Mouse (Mus musculus) layer of hippocampus, postnatal 10 days (tissue): ENCODE data around the gene Olfr1263. TPM values are rescaled to one million over a fixed set of nuclear protein-coding genes. Genes with fewer than 3 reads are reported as not detected.

Experiments
- DNase-seq, 2 experiments: peaks; one replicate each; pipeline ENCODE4 v3.0.0; 2021; ENCODE audit warnings: low spot score in 2 of 2
- long read RNA-seq: library from polyadenylated mRNA; stranded (forward); transcript quantifications from one replicate; pipeline ENCODE4 v2.0.0, GENCODE M21; 2023
- total RNA-seq, 2 experiments: library from RNA; stranded (reverse); gene quantifications; 2 replicates each; pipeline ENCODE4 v1.2.3; 2021

The Olfr1263 gene
- total RNA-seq: not detected
- long read RNA-seq: 0 reads

DNA sequence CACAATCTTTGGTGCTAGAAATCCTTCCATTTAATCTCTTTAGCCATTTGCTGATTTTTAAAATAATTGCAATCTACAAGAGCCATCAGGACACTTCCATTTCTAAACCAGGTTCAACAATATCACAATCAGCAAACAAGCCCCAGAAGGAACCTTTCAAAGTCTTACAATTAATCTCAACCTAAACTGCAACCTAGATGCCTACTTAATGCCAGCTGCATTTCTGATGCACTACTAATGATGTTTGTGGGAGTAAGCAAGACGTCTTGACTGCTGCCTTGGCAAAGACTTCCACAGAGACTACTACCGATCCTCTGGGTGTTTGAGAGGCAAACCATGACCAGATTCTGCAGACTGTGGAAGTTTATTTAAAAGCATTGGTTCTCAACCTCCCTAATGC is at the start of gene Olfr1263:
TSS of gene Olfr1263 (plus strand) at position 301 of the 400 bp plus-strand sequence.
- DNase-seq: no peak

DNA sequence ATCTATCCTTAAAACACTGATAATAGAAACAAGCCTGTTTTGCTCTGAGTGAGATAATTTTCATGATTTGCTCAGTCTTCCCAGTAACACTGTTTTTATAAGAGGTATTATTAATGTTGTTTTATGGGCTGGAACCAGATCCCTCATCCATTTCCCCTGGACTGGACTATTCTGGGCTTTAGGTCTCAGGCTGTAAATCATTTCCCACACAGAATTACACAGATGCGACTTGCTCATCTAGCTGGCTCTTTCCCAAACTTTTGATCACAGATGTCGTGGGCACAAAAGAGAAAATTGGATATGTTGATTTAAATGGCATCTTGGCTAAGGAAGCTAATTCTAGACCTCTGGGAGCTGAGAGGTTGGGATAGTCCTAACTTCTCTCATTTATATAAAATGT is 37.7 kb upstream of the Olfr1263 start, which contains the start of gene Olfr1260:
TSS of gene Olfr1260 (plus strand) at position 157 of the 400 bp plus-strand sequence.
- DNase-seq: no peak

DNA sequence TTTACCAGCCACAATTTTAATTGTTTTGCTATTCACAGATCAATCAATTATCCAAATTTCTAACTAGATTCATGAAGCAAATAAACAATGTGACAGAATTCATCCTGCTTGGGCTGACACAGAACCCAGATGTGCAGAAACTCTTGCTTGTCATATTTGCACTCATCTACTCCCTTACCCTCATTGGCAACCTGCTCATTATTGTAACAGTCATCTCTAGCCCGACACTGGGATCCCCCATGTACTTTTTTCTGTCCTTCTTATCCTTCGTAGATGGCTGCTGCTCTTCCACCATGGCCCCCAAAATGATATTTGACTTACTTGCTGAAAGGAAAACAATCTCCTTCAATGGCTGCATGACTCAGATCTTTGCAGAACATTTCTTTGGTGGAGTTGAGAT is 34.2 kb upstream of the Olfr1263 start:
- no peak for DNase-seq

DNA sequence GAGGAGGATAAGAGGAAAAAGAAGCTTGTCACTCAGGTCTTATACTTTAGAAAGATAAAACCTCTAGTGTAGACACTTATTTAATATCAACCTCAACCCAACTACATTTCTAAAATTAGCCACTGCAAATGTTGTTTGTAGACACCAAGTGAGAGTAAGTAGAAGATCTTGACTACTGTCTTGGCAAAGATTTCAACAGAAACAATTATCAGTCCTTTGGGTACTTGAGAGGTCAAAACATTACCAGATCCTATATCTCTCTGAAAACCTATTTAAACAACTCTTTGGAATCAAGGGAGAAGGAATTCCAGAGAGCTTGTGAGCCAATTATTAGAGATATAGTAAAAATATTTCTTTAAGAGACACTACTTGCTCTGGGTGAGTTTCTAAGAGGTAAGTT is 21.0 kb upstream of the Olfr1263 start, which contains the start of gene Olfr1261:
TSS of gene Olfr1261 (plus strand) at position 301 of the 400 bp plus-strand sequence.
- no peak for DNase-seq

DNA sequence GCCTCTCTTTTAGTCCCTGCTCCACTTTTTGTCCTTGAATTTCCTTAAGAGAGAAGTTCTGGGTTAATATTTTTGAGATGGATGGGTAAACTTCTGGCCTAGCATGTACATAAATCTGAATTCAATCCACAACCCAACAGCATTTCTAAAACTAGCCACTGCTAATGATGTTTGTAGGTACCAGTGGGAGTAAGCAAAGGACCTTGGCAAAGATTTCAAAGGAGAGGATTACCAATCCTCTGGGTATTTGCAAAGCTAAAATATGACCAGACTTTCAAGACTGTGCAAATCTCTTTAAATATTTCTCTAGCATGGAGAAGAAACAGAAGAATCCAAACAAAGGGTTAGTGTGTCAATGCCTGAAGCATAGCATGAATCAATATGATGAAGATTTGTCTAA is 12.1 kb upstream of the Olfr1263 start, which contains the start of gene Olfr1262:
TSS of gene Olfr1262 (plus strand) at position 301 of the 400 bp plus-strand sequence.
- DNase-seq: no peak

DNA sequence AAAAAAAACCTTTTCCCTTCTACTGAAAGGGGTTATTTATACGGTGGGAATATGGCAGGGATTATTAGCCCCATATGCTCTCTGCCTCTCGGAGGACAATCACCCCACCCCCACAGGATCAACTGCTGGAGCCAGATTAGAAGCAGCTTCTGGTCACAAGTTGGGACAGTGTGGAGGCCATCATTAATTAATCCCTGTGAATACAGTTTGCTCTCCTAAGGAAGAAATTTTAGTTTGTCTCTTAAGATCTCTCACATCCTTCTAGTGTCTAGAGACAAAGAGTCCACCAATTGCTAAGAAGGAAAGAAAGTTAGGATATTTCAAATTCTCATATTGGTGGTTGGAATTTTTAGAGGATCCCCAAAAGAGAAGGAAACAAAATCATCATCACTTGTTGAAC is 13.5 kb downstream of the Olfr1263 start, which contains the start of gene Olfr1264:
TSS of gene Olfr1264 (minus strand) at position 101 of the 400 bp plus-strand sequence.
- DNase-seq: no peak

DNA sequence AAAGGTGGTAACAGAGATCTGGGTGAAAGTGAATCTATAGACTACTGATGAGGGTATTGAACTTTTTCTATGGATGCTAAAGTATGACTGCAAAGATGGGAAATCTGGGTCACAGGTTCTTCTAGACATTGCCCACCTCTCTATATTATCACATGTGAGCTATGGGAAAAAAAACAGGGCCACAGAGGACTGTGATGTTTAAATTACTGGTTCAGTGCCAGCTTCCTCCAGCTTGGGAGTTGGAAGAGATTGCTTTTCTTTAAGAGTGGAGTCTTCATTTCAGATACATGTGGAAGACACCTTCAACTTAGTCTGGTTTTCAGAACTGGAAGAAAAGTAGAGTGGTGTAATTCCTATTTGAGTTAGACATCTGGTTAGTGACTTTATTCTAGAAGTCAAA is 23.1 kb downstream of the Olfr1263 start, which contains the start of gene Olfr1265:
TSS of gene Olfr1265 (plus strand) at position 301 of the 400 bp plus-strand sequence.
- DNase-seq: no peak

DNA sequence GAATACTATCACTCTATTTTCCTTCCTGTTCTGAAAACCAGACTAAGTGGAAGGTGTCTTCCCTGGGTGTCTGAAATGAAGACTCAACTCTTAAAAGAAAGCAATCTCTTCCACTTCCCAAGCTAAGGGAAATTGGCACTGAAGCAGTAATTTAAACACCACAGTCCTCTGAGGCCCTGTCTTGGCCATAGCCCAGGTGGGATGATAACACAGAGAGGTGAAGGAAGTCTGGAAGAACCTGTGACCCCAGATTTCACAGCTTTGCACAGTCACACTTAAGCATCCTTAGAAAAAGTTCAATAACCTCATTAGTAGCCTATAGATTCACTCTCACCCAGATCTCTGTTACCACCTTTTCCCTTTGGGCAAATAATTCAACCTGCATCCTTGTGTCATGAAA is 51.6 kb downstream of the Olfr1263 start, which contains the start of gene Olfr140:
TSS of gene Olfr140 (minus strand) at position 101 of the 400 bp plus-strand sequence.
- no peak for DNase-seq

Other genes with a start within 250 kb of the Olfr1263 start
- gene Olfr1254, start 218.5 kb upstream of the Olfr1263 start, total RNA-seq: not detected
- not detected for gene Olfr1255, start 200.1 kb upstream of the Olfr1263 start, total RNA-seq
- not detected for gene Olfr1256, start 170.6 kb upstream of the Olfr1263 start, total RNA-seq
- not detected for gene Olfr48, start 163.9 kb upstream of the Olfr1263 start, total RNA-seq
- not detected for gene Olfr1257, start 133.7 kb upstream of the Olfr1263 start, total RNA-seq
- gene Olfr1258, start 84.8 kb upstream of the Olfr1263 start, total RNA-seq: not detected
- gene Olfr1259, start 63.5 kb upstream of the Olfr1263 start, total RNA-seq: not detected
- not detected for gene Olfr1260, start 37.8 kb upstream of the Olfr1263 start, total RNA-seq
- not detected for gene Olfr1261, start 20.9 kb upstream of the Olfr1263 start, total RNA-seq
- gene Olfr1262, start 12.0 kb upstream of the Olfr1263 start, total RNA-seq: not detected
- not detected for gene Olfr1264, start 13.4 kb downstream of the Olfr1263 start, total RNA-seq
- gene Olfr1265, start 23.2 kb downstream of the Olfr1263 start, total RNA-seq: not detected
- gene Olfr140, start 51.5 kb downstream of the Olfr1263 start, total RNA-seq: not detected
- not detected for gene Olfr1269, start 109.3 kb downstream of the Olfr1263 start, total RNA-seq
- gene Olfr32, start 130.2 kb downstream of the Olfr1263 start, total RNA-seq: not detected
- not detected for gene Olfr1270, start 141.0 kb downstream of the Olfr1263 start, total RNA-seq
- not detected for gene Olfr1506, start 212.4 kb downstream of the Olfr1263 start, total RNA-seq
- not detected for gene Olfr142, start 245.5 kb downstream of the Olfr1263 start, total RNA-seq